Mouse (Mus musculus): ENCODE measurements around the gene Slc44a4.

- TF ChIP-seq CTCF (IDR thresholded peaks at IDR 0.05; ENCODE audit: borderline replicate concordance, control insufficient read depth, extremely low read depth, insufficient read depth, low read length, poor library complexity) = no peak
- TF ChIP-seq POLR2A (IDR thresholded peaks at IDR 0.05; ENCODE audit: control insufficient read depth, extremely low read depth, insufficient read depth, low read length, poor library complexity) = no peak
These were observed 17.9 kb upstream of the Slc44a4 start for GRCm38 (mm10) chr17:34896366-34896765.
